Mouse (Mus musculus) olfactory bulb, adult 2 months (tissue): ENCODE measurements around the gene Gstm3. TPM values are rescaled to one million over a fixed set of nuclear protein-coding genes. Genes with fewer than 3 reads are reported as not detected.
"Not testable (repeated sequence)": the region's sequence is repeated elsewhere in the genome, so short reads cannot be mapped to it uniquely, and the experiment has no call there.

Experiments used
- H3K27ac ChIP-seq: fragments of 200-500 bp; 2 replicates; pipeline ENCODE4 v1.5.1; 2012; ENCODE audit warnings: low read depth, low read length; ENCODE audit not compliant: insufficient read depth
- H3K4me1 ChIP-seq: fragments of 200-500 bp; 2 replicates; pipeline ENCODE4 v1.6.1; 2012; ENCODE audit warnings: low read length; ENCODE audit not compliant: control insufficient read depth, insufficient read depth
- H3K4me3 ChIP-seq: fragments of 200-500 bp; 2 replicates; pipeline ENCODE4 v1.5.1; 2012; ENCODE audit warnings: mild to moderate bottlenecking, low read depth, low read length, moderate library complexity; ENCODE audit not compliant: insufficient read depth
- CTCF ChIP-seq: fragments of 200-500 bp; IDR thresholded peaks from 2 replicates; pipeline ENCODE4 v1.5.1; 2012; ENCODE audit warnings: low read depth, mild to moderate bottlenecking, low read length, moderate library complexity; ENCODE audit not compliant: insufficient read depth
- POLR2A ChIP-seq: fragments of 200-500 bp; IDR thresholded peaks from 2 replicates; pipeline ENCODE4 v1.6.1; 2012; ENCODE audit warnings: mild to moderate bottlenecking, low read depth, low read length, moderate library complexity; ENCODE audit not compliant: insufficient read depth
- WGBS: fragments of 180-500 bp; shearing (Covaris S2); methylation state at CpG from one replicate; pipeline ENCODE4 v1.1.7; 2018; 5-methylcytosine and 5-hydroxymethylcytosine counted together
- polyA plus RNA-seq: library from polyadenylated mRNA; stranded (reverse); fragments of >200 nt; gene quantifications from 2 replicates; pipeline ENCODE4 v1.2.4, GENCODE M21; 2012; ENCODE audit warnings: low replicate concordance; ENCODE audit not compliant: missing spikeins, insufficient read depth, insufficient read length

Gstm3 gene
- polyA plus RNA-seq, 1 experiment = not detected

- 86% methylated on average over 5 of the region's 5 CpGs for WGBS
- no peak for TF ChIP-seq POLR2A
- no peak for TF ChIP-seq CTCF
- H3K4me1 ChIP-seq = no peaks in the 10 kb centered on the region
- no peak overlapping the region for H3K27ac ChIP-seq
- no peak overlapping the region for H3K4me3 ChIP-seq
Observed at GRCm38 (mm10) chr3:107953906-107954305, 15.2 kb downstream of the Gstm3 start.

GRCm38 (mm10) chr3:107953328-107953755, 15.7 kb downstream of the Gstm3 start:
- Histone ChIP-seq H3K27ac (no peak overlapping the region), H3K4me3 (no peak overlapping the region), H3K4me1 (no peaks in the 10 kb centered on the region)
- WGBS = 35% methylated on average over 6 of the region's 6 CpGs
- TF ChIP-seq POLR2A (no peak), CTCF (0 out of 2 replicates have a peak, but pooled peaks have one; percentile 24)

GRCm38 (mm10) chr3:107950531-107950930, 18.6 kb downstream of the Gstm3 start:
- no peaks in the 10 kb centered on the region for H3K4me1 ChIP-seq
- H3K27ac ChIP-seq = no peak overlapping the region
- H3K4me3 ChIP-seq = no peak overlapping the region
- WGBS = 93% methylated on average over 11 of the region's 11 CpGs
- TF ChIP-seq CTCF (no peak), POLR2A (no peak)

- not testable (repeated sequence) for H3K4me3 ChIP-seq, H3K4me1 ChIP-seq, H3K27ac ChIP-seq
- 100% methylated on average over 1 of the region's 1 CpGs for WGBS
Observed at GRCm38 (mm10) chr3:107949461-107949860, 19.6 kb downstream of the Gstm3 start.

GRCm38 (mm10) chr3:107945729-107946128, 23.4 kb downstream of the Gstm3 start:
- TF ChIP-seq POLR2A = no peak
- no peak for TF ChIP-seq CTCF
- 75% methylated on average over 4 of the region's 4 CpGs for WGBS
- Histone ChIP-seq H3K4me1 (no peaks in the 10 kb centered on the region), H3K27ac (no peak overlapping the region), H3K4me3 (no peak overlapping the region)

GRCm38 (mm10) chr3:107943239-107943990, 25.7 kb downstream of the Gstm3 start, which contains the start of gene Gstm6:
Gene Gstm6 (minus strand): TSS chr3:107943749.
- Histone ChIP-seq H3K27ac (no peak within 1 kb of the TSS), H3K4me1 (peaks cover 9% of the 10 kb centered on the region), H3K4me3 (no peak within 1 kb of the TSS)
- TF ChIP-seq CTCF = no peak
- no peak for TF ChIP-seq POLR2A
- 49% methylated on average over 20 of the region's 20 CpGs for WGBS

GRCm38 (mm10) chr3:107941261-107941660, 27.8 kb downstream of the Gstm3 start:
- Histone ChIP-seq H3K4me3 (no peak overlapping the region), H3K27ac (no peak overlapping the region), H3K4me1 (peaks cover 11% of the 10 kb centered on the region)
- TF ChIP-seq POLR2A (no peak), CTCF (no peak)
- 75% methylated on average over 4 of the region's 4 CpGs for WGBS

GRCm38 (mm10) chr3:107940524-107940923, 28.6 kb downstream of the Gstm3 start:
- no peak overlapping the region for H3K27ac ChIP-seq
- H3K4me3 ChIP-seq = no peak overlapping the region
- 80% methylated on average over 7 of the region's 7 CpGs for WGBS
- peaks cover 16% of the 10 kb centered on the region for H3K4me1 ChIP-seq
- no peak for TF ChIP-seq CTCF
- TF ChIP-seq POLR2A = no peak

- WGBS = 33% methylated on average over 4 of the region's 4 CpGs
- peaks cover 16% of the 10 kb centered on the region for H3K4me1 ChIP-seq
- no peak overlapping the region for H3K27ac ChIP-seq
- TF ChIP-seq CTCF (no peak), POLR2A (no peak)
- no peak overlapping the region for H3K4me3 ChIP-seq
Observed at GRCm38 (mm10) chr3:107939830-107940229, 29.3 kb downstream of the Gstm3 start.

- TF ChIP-seq POLR2A (no peak), CTCF (peak; percentile 54; the same call in 1 of the 2 replicates)
- H3K27ac ChIP-seq = no peak overlapping the region
- WGBS = 34% methylated on average over 3 of the region's 3 CpGs
Observed at GRCm38 (mm10) chr3:107939403-107939802, 29.7 kb downstream of the Gstm3 start.

More at GRCm38 (mm10) chr3:107939403-107939802, 29.7 kb downstream of the Gstm3 start:
- Histone ChIP-seq H3K4me1 (peaks cover 16% of the 10 kb centered on the region), H3K4me3 (no peak overlapping the region)
